Mouse (Mus musculus) induced T-regulatory cell, adult 2 months (primary cell): ENCODE data around the gene Gm42791.

Experiments
- DNase-seq: peaks from one replicate; pipeline ENCODE4 v3.0.0-alpha.2; 2012; ENCODE audit warnings: low read depth

Gm42791 gene

GRCm38 (mm10) chr5:148873116-148873515, 121.8 kb downstream of the Gm42791 start:
- DNase-seq: no peak

GRCm38 (mm10) chr5:148869583-148869982, 125.4 kb downstream of the Gm42791 start:
- no peak for DNase-seq

DNA sequence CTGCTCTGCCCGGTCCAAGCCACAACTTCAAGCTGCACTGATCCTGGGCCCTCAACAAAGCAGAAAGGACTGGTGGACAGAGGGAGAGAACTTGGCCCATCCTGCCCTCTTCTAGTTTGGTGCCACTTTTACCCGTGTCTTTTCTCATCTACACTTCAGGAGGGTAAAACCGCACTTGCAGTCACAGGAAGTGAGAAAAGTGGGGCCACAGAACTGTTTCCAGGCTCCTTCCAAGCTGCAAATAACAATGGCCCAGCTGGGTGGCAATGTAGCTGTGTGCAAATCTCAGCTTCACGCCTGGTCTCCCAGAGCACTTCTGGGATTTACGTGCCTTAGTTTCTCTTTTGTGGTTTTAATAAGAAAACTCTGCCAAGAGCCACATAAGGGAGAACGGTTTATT, 127.2 kb downstream of the Gm42791 start:
- DNase-seq: peak; percentile 85

- DNase-seq: peak; percentile 59
Observed at GRCm38 (mm10) chr5:148867171-148867570, 127.8 kb downstream of the Gm42791 start.

GRCm38 (mm10) chr5:148866571-148866970, 128.4 kb downstream of the Gm42791 start:
- DNase-seq: peak; percentile 90

GRCm38 (mm10) chr5:148863409-148863808, 131.5 kb downstream of the Gm42791 start:
- DNase-seq: no peak

- DNase-seq: no peak
Observed at GRCm38 (mm10) chr5:148862853-148863252, 132.1 kb downstream of the Gm42791 start.

DNA sequence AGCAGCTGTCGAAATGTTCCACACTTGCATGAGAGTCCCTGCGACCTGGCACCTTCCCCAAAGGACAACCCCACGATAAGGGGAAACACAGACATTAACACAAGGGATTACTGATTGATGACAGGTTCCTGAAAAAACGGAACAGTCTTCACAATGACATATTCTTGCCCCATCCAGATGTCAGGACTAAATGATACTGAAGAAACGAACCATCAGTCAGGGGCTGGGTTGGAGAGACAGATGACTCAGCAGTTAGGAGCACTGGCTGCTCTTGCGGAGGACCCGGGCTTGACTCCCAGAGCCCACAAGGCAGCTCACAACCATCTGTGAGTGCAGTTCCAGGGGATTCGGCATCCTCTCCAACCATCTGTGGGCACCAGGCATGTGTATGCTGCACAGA, 132.8 kb downstream of the Gm42791 start:
- no peak for DNase-seq

DNA sequence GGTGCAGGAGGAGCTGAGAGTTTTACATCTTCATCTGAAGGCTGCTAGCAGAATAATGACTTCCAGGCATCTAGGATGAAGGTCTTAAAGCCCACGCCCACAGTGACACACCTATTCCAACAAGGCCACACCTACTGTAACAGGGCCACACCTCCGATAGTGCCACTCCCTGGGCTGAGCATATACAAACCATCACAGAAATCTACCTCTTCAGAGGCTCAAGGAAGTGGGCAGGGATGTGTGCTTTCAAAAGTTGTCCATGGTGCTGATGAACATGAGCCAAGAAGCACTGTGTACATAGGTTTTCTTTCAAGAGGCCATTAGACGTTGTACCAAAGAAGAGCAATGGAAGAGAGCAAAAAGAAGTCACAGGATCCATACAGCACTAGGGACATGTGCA, 137.4 kb downstream of the Gm42791 start:
- DNase-seq: no peak

DNA sequence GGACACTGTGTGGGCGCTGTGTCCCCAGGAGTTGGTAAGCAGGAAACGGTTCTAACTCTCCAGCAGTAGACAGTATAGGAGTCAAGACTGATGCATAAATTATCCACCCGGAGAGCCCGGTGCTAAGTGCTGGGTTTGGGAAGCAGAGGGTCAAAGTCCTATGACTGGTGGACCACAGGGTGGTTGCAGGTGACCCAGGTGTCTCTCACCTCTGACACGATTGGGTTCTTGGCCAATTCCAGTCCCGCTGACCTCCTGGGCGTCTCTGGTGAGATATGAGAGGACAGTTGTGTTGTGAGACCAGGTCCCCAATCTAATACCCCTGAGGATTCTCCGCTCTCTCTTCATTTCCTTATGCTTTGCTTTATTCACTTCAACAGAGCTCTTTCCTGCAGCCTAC, 139.9 kb downstream of the Gm42791 start:
- DNase-seq: no peak

DNA sequence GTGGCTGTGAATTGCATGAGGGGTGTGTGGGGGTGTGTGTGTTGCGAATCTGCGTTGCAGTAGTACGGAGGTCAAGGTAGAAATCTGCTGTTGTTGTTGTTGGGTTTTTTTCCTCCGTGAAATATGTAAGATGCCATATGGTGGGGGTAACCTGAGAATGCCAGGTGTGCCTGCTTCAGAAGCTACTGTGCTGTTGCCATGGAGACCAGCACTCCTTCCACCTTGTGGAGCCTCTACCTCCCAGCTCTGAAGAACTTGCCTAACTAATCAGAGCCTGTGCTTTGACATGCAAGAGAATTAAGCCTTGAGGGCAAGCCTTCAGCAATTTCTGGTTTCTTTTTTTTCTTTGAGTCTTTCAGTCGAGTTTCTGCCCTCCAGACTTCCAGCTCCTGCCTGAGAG, 140.8 kb downstream of the Gm42791 start:
- no peak for DNase-seq

GRCm38 (mm10) chr5:148849516-148849915, 145.4 kb downstream of the Gm42791 start:
- no peak for DNase-seq

DNA sequence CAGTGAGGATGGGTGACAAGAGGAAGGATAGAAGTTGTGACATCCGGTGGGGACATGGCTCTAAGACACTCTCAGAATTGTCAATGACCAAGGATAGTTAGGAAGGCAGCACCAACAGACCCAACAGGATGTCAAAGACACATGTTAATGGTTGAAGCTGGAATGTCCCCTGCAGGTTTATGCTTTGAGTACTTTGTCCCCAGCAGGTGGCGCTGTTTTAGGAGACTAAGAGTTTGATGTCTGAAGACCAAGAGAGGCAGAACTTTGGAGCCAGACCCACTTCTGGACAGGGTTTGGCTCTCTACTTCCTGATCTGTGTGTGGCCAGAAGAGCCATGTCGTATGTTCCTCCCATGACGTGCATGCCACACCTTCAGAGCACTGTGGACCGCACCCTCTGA, 147.9 kb downstream of the Gm42791 start:
- peak; percentile 65 for DNase-seq
